Mouse (Mus musculus) kidney, postnatal 14 days (tissue): ENCODE data around the gene Gm5157.
"Not testable (repeated sequence)": the region's sequence is repeated elsewhere in the genome, so short reads cannot be mapped to it uniquely, and the experiment has no call there.

Experiments
- DNase-seq: peaks from one replicate; pipeline ENCODE4 v3.0.0; 2022; ENCODE audit warnings: mixed read lengths

The Gm5157 gene

DNA sequence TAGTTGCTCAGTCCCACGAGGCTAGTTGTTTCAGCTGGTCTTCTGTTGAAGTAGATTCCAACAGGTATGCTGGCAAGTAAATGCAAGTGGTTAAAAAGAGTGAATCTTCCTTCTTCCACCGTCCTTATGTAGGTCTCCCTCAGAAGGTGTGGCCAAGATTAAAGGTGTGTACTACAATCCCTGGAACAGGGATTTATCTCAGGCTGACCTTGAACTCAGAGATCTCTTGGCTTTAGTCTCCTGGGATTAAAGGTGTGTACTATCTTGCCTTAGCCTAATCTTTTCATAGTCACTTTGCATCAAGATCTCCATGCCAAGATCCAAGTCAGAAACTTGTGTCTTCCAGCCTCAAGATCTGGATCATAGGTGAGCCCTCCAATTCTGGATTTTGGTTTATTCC is at the start of gene Gm5157:
Gene Gm5157 (minus strand): TSS at position 101 of the 400 bp plus-strand sequence.
- not testable (repeated sequence) for DNase-seq

DNA sequence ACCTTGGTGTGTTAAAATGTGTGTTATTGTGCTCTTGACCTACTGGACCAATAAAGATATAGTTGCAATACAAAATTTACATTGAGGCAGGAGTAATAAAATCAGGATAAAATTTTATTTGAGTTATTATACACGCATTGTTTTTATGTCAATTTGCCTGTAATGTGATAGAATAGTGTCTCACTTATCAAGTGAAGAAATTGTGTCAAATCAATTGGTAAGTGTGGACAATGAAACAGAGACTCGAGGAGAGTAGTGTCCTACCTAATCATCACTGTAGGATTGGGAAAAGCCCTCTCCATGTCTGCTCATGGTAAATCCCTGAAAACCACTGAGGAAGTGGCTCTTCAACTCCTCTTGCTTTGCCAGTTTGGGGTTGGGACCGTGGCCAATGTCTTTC is 28.3 kb downstream of the Gm5157 start, which contains the start of gene Vmn1r123:
Gene Vmn1r123 (plus strand): TSS at position 301 of the 400 bp plus-strand sequence.
- not testable (repeated sequence) for DNase-seq
